Mouse (Mus musculus) small intestine, adult 2 months (tissue): ENCODE results near the gene Cit. TPM values are rescaled to one million over a fixed set of nuclear protein-coding genes. Genes with fewer than 3 reads are reported as not detected.

ENCODE experiments used
- H3K27ac ChIP-seq: fragments of 200-500 bp; 2 replicates; pipeline ENCODE4 v1.5.1; 2012; ENCODE audit warnings: low read depth, low read length, control low read depth, inconsistent platforms; ENCODE audit not compliant: insufficient read depth
- H3K27me3 ChIP-seq: fragments of 200-500 bp; 2 replicates; pipeline ENCODE4 v1.6.1; 2012; ENCODE audit warnings: mild to moderate bottlenecking, moderate library complexity, low read length, inconsistent platforms; ENCODE audit not compliant: control insufficient read depth, insufficient read depth
- H3K36me3 ChIP-seq: fragments of 200-500 bp; 2 replicates; pipeline ENCODE4 v1.6.1; 2012; ENCODE audit warnings: mild to moderate bottlenecking, low read length, control low read depth, inconsistent platforms; ENCODE audit not compliant: control insufficient read depth, insufficient read depth
- H3K4me1 ChIP-seq: fragments of 200-500 bp; 2 replicates; pipeline ENCODE4 v1.6.1; 2012; ENCODE audit warnings: low read length, inconsistent platforms, mixed read lengths; ENCODE audit not compliant: control insufficient read depth, insufficient read depth, insufficient read length
- H3K4me3 ChIP-seq: fragments of 200-500 bp; 2 replicates; pipeline ENCODE4 v1.5.1; 2012; ENCODE audit warnings: low read depth, mild to moderate bottlenecking, control low read depth, inconsistent platforms, low read length, moderate library complexity
- CTCF ChIP-seq: fragments of 200-500 bp; IDR thresholded peaks from 2 replicates; pipeline ENCODE4 v1.5.1; 2012; ENCODE audit warnings: low read depth, mild to moderate bottlenecking, control low read depth, inconsistent platforms, low read length, moderate library complexity, mixed read lengths; ENCODE audit not compliant: insufficient replicate concordance, insufficient read length; ENCODE audit errors: extremely low read depth
- POLR2A ChIP-seq: fragments of 200-500 bp; IDR thresholded peaks from 2 replicates; pipeline ENCODE4 v1.6.1; 2012; ENCODE audit warnings: low read depth, mild to moderate bottlenecking, control low read depth, inconsistent platforms, low read length, moderate library complexity
- WGBS: fragments of 180-500 bp; shearing (Covaris S2); methylation state at CpG from one replicate; pipeline ENCODE4 v1.1.7; 2018; 5-methylcytosine and 5-hydroxymethylcytosine counted together
- polyA plus RNA-seq: library from polyadenylated mRNA; depleted of rRNA; stranded (reverse); fragments of >200 nt; gene quantifications from 2 replicates; pipeline ENCODE4 v1.2.3, GENCODE M21; 2012

Cit gene
- polyA plus RNA-seq, 1 experiment, result 2.8 TPM

DNA sequence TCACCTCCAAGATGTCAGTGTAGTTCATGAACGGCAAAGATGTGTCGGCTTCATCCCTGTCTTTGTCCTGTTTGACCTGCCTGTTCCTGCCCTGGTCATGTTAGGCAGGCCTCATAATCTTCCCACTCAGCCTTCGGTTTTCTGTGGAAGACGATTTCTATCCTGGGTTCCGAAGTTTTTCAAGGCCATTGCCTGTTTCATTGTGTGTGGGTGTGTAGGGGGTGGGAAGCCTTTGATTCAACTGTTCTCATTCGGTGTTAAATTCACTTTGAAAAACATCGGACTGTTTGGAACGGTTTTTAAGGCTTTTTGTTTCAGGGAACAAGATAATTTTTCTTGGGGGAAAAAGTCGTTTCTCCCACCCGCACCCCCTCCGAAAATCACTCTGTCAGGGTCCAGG, 87.2 kb downstream of the Cit start:
- Histone ChIP-seq H3K4me3 (no peak overlapping the region), H3K27me3 (no peaks in the 10 kb centered on the region), H3K27ac (no peak overlapping the region), H3K36me3 (peaks cover 11% of the 10 kb centered on the region), H3K4me1 (no peaks in the 10 kb centered on the region)
- WGBS, result 96% methylated on average over 11 of the region's 11 CpGs
- TF ChIP-seq POLR2A (no peak), CTCF (no peak)

GRCm38 (mm10) chr5:115936851-115937250, 91.8 kb downstream of the Cit start:
- Histone ChIP-seq H3K4me1 (no peaks in the 10 kb centered on the region), H3K36me3 (peaks cover 13% of the 10 kb centered on the region), H3K4me3 (no peak overlapping the region), H3K27ac (no peak overlapping the region), H3K27me3 (no peaks in the 10 kb centered on the region)
- 94% methylated on average over 15 of the region's 15 CpGs for WGBS
- no peak for TF ChIP-seq CTCF
- TF ChIP-seq POLR2A, result no peak

- Histone ChIP-seq H3K27me3 (no peaks in the 10 kb centered on the region), H3K4me1 (no peaks in the 10 kb centered on the region), H3K4me3 (no peak overlapping the region), H3K27ac (no peak overlapping the region), H3K36me3 (peaks cover 13% of the 10 kb centered on the region)
- 91% methylated on average over 6 of the region's 6 CpGs for WGBS
- no peak for TF ChIP-seq POLR2A
- TF ChIP-seq CTCF, result no peak
Observed at GRCm38 (mm10) chr5:115937566-115937965, 92.5 kb downstream of the Cit start.

DNA sequence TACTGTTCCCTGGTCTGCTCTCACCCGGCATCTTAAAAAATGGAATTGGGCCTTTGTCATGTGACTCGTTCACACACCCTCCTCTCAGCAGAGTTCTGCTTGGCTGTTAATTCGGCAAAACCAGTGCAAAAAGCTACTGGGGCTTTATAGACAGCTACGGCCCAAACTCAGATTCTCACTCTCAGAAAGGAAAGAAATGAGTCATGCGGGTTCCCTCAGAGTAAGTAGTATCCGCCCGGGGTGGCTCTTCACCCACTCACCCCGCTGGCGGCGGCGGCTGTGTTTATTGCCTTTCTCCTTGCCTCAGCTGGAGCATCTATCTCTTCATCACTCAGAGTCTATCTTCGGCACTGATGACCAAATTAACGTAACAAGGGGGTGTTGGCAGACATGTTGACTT, 93.9 kb downstream of the Cit start:
- Histone ChIP-seq H3K36me3 (peaks cover 11% of the 10 kb centered on the region), H3K27me3 (no peaks in the 10 kb centered on the region), H3K4me1 (no peaks in the 10 kb centered on the region), H3K4me3 (no peak overlapping the region), H3K27ac (no peak overlapping the region)
- WGBS, result 93% methylated on average over 13 of the region's 13 CpGs
- TF ChIP-seq POLR2A, result no peak
- TF ChIP-seq CTCF, result no peak

DNA sequence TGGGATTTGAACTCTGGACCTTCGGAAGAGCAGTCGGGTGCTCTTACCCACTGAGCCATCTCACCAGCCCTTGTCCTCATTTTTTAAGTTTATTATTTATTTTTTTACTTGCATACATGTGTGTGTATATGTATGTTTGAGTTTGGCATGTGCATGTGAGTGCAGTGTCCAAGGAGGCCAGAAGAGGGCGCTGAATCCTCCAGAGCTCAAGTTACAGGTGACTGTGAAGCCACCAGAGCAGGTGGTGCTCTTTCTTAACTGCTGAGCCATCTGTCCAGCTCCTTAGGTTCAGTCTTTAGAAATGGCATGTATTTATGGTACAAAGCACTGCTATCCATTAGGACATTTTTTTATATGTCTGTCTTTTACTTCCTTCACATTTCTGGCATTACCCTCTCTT, 97.3 kb downstream of the Cit start:
- WGBS, result 94% methylated on average over 3 of the region's 3 CpGs

GRCm38 (mm10) chr5:115944791-115945490, 99.9 kb downstream of the Cit start:
- 79% methylated on average over 11 of the region's 11 CpGs for WGBS

More for the DNA sequence above, 97.3 kb downstream of the Cit start:
- Histone ChIP-seq H3K27me3 (no peaks in the 10 kb centered on the region), H3K36me3 (peaks cover 7% of the 10 kb centered on the region), H3K4me3 (no peak overlapping the region), H3K4me1 (no peaks in the 10 kb centered on the region), H3K27ac (no peak overlapping the region)
- TF ChIP-seq CTCF, result peak; percentile 9; the same call in 1 of the 2 replicates
- TF ChIP-seq POLR2A, result no peak

DNA sequence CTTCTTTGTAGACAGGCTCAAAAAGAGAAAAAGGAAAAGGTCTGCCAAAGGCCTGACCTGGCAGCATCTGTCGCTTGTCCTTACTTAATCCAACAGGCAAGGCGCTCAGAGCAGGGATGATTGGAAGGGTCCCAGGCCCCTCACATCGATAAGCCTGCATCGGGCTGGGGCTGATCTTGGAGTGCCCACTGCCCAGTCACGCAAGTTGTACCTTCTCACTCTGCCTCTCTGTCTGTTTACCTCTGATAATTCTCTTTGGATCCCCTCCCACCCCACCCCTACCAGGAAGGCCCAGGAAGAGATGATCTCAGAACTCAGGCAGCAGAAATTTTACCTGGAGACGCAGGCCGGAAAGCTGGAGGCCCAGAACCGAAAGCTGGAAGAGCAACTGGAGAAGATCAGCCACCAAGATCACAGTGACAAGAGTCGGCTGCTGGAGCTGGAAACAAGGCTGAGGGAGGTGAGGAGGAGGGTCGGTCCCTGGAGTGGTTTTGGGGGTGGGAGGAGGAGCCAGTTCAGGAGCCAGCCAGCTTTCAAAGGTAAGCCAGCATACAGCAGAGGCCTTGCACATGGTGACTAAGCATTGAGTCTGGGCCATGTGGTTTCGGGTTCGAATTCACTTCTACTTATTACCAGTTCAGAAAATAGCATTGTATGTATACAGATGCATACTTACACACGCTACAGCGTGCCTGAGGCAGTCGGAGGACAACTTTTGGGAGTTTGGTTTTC, 102.7 kb downstream of the Cit start:
- Histone ChIP-seq H3K27me3 (no peaks in the 10 kb centered on the region), H3K4me1 (no peaks in the 10 kb centered on the region), H3K27ac (no peak overlapping the region), H3K4me3 (no peak overlapping the region), H3K36me3 (peaks cover 12% of the 10 kb centered on the region)
- TF ChIP-seq CTCF (no peak), POLR2A (no peak)
- 95% methylated on average over 15 of the region's 15 CpGs for WGBS

More at GRCm38 (mm10) chr5:115944791-115945490, 99.9 kb downstream of the Cit start:
- Histone ChIP-seq H3K36me3 (peaks cover 5% of the 10 kb centered on the region; the same call in 1 of the 2 replicates), H3K27ac (no peak overlapping the region), H3K4me3 (no peak overlapping the region), H3K4me1 (no peaks in the 10 kb centered on the region), H3K27me3 (no peaks in the 10 kb centered on the region)
- TF ChIP-seq CTCF (no peak), POLR2A (no peak)

- H3K27ac ChIP-seq, result no peak overlapping the region
- no peaks in the 10 kb centered on the region for H3K4me1 ChIP-seq
- H3K36me3 ChIP-seq, result peaks cover 20% of the 10 kb centered on the region
- H3K27me3 ChIP-seq, result no peaks in the 10 kb centered on the region
- TF ChIP-seq POLR2A (no peak), CTCF (no peak)
- no peak overlapping the region for H3K4me3 ChIP-seq
- WGBS, result 84% methylated on average over 7 of the region's 7 CpGs
Observed at GRCm38 (mm10) chr5:115950936-115951335, 105.9 kb downstream of the Cit start.
